Mouse (Mus musculus): ENCODE measurements around the gene Endou. TPM values are rescaled to one million over a fixed set of nuclear protein-coding genes. Genes with fewer than 3 reads are reported as not detected.

The Endou gene
- polyA plus RNA-seq, 1 experiment = not detected

DNA sequence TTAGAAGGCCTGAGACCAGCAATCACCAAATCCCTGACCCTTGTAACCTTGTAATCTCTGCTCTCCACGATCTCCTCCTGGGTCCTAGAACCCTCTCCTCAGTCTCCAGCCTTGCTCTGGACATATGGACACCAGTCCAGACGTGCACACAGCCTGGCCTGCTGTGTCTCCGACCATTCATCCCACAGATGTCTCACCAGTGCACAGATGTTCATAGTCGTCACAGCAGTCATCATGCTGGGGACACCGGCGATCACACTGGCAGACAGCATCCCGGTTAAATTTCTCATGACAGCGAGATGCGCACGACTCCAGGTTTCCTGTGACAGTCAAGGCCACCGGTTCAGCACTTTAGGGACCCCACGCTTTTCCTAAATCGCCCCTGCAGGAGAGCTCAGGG is 4.8 kb downstream of the Endou start:
- Histone ChIP-seq H3K27me3 (ENCODE audit: control insufficient read depth) (peaks cover 11% of the 10 kb centered on the region), H3K4me1 (ENCODE audit: control insufficient read depth) (no peaks in the 10 kb centered on the region), H3K36me3 (ENCODE audit: control insufficient read depth) (no peaks in the 10 kb centered on the region), H3K4me3 (replicated peaks) (no peak overlapping the region), H3K9me3 (ENCODE audit: control insufficient read depth, low read length) (no peaks in the 10 kb centered on the region)
- TF ChIP-seq TAL1 (IDR thresholded peaks at IDR 0.05; ENCODE audit: low read length) = no peak
- TF ChIP-seq GATA1 (IDR thresholded peaks at IDR 0.05; ENCODE audit: low read length) = no peak

DNA sequence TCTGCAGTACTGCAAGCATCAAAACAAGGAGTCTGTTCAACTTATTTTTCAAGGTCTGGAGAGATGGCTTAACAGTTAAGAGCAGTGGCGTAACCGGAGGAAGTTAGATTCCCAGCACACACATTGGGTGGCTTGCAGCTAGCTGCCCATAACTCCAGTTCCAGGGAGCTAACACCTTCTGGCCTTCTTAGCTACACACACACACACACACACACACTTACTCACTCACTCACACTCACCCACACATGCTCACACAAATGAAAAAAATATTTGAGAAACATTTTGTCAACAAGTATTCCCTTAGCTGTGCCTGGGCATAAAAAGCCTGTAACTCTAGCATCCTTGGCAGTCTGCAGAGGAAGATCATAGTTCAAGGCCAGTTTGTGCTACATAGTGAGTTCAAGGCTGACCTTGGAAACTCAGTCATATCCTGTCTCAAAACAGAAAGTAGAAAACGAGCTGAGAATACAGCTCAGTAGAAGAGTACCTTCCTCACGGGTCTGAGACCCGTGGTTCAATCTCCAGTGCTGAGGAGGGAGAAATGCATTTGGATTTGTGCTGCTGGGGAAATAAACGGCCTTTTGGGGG is 5.8 kb downstream of the Endou start:
- TF ChIP-seq TAL1 (IDR thresholded peaks at IDR 0.05; ENCODE audit: low read length) (no peak), GATA1 (IDR thresholded peaks at IDR 0.05; ENCODE audit: low read length) (no peak)
- Histone ChIP-seq H3K27me3 (ENCODE audit: control insufficient read depth) (peaks cover 10% of the 10 kb centered on the region), H3K36me3 (ENCODE audit: control insufficient read depth) (no peaks in the 10 kb centered on the region)

DNA sequence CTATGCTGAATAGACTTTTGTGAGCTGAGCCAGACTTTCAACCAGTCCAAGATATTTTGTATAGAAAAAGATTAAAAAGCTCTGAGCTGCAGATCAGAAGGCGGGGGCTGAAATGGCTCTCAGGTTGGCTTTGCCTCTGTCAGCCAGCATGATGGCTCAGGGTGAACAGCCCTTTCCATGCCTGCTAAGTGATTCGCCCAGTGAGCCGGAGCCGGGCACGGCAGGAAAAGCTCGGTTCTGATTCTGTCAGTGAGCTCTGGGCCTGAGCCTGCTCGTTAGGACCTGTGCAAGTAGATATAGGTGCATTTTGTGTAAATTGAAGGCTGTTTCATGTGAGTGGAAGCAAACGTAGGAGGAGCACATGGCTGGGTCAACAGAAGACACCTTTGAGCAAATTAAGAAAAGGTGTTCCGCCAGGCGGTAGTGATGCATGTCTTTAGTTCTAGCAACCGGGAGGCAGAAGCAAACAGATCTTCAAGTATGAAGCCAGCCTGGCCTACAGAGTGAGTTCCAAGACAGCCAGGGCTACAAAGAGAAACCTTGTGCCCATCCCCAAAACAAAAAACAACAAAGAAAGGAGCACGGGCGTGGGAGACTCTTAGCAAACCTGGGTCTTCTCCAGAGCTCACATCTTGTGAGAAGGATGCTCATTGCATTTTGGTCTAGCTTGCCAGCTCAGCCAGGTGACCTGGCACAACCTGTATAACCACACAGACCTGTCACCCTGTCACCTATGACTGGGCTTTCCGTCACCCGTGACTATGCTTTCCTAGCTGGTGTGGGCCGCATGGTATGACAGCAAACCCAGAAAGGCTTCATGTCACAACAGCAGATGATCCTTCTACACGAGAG is 6.6 kb downstream of the Endou start:
- Histone ChIP-seq H3K4me3 (replicated peaks) (no peak overlapping the region), H3K36me3 (ENCODE audit: control insufficient read depth) (no peaks in the 10 kb centered on the region), H3K4me1 (ENCODE audit: control insufficient read depth) (no peaks in the 10 kb centered on the region), H3K27me3 (ENCODE audit: control insufficient read depth) (peaks cover 5% of the 10 kb centered on the region), H3K9me3 (ENCODE audit: control insufficient read depth, low read length) (no peaks in the 10 kb centered on the region)
- TF ChIP-seq GATA1 (IDR thresholded peaks at IDR 0.05; ENCODE audit: low read length) (no peak), TAL1 (IDR thresholded peaks at IDR 0.05; ENCODE audit: low read length) (no peak)

More for the DNA sequence above, 5.8 kb downstream of the Endou start:
- H3K4me3 ChIP-seq (replicated peaks) = no peak overlapping the region
- H3K9me3 ChIP-seq (ENCODE audit: control insufficient read depth, low read length) = no peaks in the 10 kb centered on the region
- no peaks in the 10 kb centered on the region for H3K4me1 ChIP-seq (ENCODE audit: control insufficient read depth)

DNA sequence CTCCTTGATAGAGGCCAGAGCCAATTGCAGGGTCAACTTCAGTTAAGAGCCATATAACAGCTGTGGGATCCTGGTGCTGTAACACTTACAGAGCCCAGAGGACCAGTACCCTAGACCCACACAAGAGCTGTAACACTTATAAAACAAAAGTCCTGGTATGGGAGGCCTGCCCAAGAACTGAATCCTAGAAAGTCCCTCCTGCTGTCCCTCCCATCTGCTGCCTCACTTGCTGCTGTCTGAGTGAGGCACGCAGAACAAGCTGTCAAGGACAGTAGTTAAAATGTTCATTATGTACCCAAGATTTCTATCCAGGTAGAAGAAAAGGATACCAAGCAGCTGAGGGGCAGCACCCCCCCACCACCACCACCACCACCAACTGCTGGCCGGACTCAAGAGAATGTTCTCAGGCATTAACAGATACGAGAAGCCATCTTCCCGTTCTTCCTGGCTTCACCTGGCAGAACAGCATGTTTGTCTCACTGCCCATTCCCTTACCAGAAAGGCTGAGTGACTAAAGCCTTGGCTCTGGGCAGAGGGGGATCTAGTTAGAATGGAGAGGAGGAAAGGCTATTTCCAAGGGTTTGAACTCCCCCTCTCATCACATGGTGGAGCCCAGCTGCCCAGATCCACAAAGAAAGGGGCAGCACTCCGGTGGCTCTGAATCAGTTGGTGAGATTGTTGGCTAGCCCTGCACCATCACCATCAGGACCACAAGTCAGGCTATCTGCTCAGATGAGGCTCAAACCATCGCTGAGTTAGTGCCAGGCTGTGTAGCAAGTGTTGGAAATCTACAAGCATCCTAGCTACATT is 7.4 kb downstream of the Endou start:
- TF ChIP-seq GATA1 (IDR thresholded peaks at IDR 0.05; ENCODE audit: low read length) (no peak), TAL1 (IDR thresholded peaks at IDR 0.05; ENCODE audit: low read length) (no peak)
- Histone ChIP-seq H3K4me3 (replicated peaks) (no peak overlapping the region), H3K9me3 (ENCODE audit: control insufficient read depth, low read length) (no peaks in the 10 kb centered on the region), H3K27me3 (ENCODE audit: control insufficient read depth) (peaks cover 5% of the 10 kb centered on the region), H3K4me1 (ENCODE audit: control insufficient read depth) (no peaks in the 10 kb centered on the region), H3K36me3 (ENCODE audit: control insufficient read depth) (no peaks in the 10 kb centered on the region)

DNA sequence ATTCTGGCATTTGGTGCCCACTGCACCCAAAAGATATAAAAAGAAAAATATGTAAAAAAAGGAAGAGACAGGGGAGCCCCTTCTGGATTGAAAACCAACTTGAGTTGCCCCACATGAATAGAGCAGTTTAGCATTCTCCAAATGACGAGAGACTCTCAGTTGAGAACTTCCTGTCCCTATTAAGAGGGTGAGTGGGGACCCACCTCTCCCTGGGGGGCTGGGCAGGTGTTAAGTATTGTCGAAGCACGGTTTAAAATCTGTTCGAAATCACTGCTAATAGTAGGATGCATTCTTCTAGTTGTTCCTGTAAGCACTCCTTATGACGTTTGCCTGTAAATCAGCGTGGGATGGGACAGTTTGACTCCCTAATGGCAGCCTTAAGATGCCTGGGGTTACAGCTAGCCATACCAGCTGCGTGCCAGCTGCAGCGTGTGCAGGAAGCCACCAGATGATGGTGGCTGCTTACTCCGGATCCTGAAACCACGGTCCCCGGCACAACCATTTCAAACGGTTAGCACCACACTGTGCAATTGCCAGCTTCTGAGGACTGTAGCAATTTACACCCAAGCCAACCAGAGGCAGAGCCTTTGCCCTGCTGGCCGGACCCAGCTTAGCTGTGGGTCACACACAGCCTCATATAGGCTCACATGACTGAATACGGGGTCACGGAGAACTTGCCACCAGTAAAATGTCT is 10.0 kb downstream of the Endou start:
- no peaks in the 10 kb centered on the region for H3K9me3 ChIP-seq (ENCODE audit: control insufficient read depth, low read length)
- no peaks in the 10 kb centered on the region for H3K36me3 ChIP-seq (ENCODE audit: control insufficient read depth)
- H3K4me3 ChIP-seq (replicated peaks) = no peak overlapping the region
- TF ChIP-seq TAL1 (IDR thresholded peaks at IDR 0.05; ENCODE audit: low read length) (no peak), GATA1 (IDR thresholded peaks at IDR 0.05; ENCODE audit: low read length) (no peak)
- H3K4me1 ChIP-seq (ENCODE audit: control insufficient read depth) = no peaks in the 10 kb centered on the region
- peaks cover 5% of the 10 kb centered on the region; the same call in 1 of the 2 replicates for H3K27me3 ChIP-seq (ENCODE audit: control insufficient read depth)

DNA sequence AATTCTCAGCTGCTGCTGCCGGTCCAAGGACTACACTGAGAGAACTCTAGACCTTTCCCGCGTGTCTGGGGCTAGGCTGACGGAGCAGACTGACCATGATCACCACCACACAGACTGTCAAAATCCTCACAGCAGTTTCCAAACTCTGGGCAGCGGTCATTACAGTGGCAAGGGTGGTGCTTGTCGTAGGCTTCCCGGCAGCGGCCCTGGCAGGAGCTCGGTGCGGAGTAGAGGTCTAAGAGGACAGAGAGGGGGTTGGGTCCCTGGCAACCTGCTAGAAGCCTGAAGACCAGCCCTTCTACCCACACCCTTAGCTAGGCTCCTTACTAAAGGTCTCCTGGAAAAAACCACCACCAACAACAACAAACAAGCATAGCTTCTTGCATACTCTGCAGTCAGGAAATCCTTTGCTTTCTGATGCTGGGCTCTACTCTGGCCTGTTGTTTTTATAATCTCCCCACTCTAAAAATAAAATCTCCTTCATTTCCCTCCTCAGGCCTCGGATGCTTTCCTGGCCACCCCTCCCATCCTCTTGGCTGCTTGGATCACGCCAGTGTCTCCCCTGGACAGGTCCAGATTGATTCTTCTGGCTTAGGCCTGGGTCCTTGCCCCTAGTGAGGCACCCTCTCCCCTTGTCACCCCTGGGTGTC is 11.0 kb downstream of the Endou start:
- H3K36me3 ChIP-seq (ENCODE audit: control insufficient read depth) = no peaks in the 10 kb centered on the region
- no peaks in the 10 kb centered on the region for H3K4me1 ChIP-seq (ENCODE audit: control insufficient read depth)
- no peak for TF ChIP-seq TAL1 (IDR thresholded peaks at IDR 0.05; ENCODE audit: low read length)
- no peak for TF ChIP-seq GATA1 (IDR thresholded peaks at IDR 0.05; ENCODE audit: low read length)
- H3K9me3 ChIP-seq (ENCODE audit: control insufficient read depth, low read length) = no peaks in the 10 kb centered on the region
- no peak overlapping the region for H3K4me3 ChIP-seq (replicated peaks)
- H3K27me3 ChIP-seq (ENCODE audit: control insufficient read depth) = peaks cover 5% of the 10 kb centered on the region; the same call in 1 of the 2 replicates

DNA sequence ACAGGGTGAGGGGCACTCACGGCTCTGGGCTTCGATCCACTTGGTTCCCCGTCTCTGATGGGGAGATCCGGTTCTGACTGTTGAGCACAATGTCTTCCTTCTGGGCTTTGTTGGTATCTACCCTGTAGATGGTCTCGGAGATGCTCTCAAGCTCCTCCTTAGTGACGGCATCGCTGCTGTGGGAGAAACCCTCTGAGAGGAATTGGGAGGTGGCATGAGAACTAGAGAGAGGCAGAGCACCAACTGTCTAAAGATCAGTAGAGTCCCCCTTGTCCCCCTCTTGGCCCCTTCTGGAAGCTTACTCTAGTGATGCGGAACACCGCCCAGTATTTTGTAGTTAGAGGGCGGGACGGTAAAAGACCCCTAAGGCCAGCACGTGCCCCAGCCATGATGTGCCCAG is 11.6 kb downstream of the Endou start:
- TF ChIP-seq GATA1 (IDR thresholded peaks at IDR 0.05; ENCODE audit: low read length) (no peak), TAL1 (IDR thresholded peaks at IDR 0.05; ENCODE audit: low read length) (no peak)
- Histone ChIP-seq H3K9me3 (ENCODE audit: control insufficient read depth, low read length) (no peaks in the 10 kb centered on the region), H3K27me3 (ENCODE audit: control insufficient read depth) (peaks cover 5% of the 10 kb centered on the region; the same call in 1 of the 2 replicates), H3K4me1 (ENCODE audit: control insufficient read depth) (no peaks in the 10 kb centered on the region), H3K4me3 (replicated peaks) (no peak overlapping the region), H3K36me3 (ENCODE audit: control insufficient read depth) (no peaks in the 10 kb centered on the region)

DNA sequence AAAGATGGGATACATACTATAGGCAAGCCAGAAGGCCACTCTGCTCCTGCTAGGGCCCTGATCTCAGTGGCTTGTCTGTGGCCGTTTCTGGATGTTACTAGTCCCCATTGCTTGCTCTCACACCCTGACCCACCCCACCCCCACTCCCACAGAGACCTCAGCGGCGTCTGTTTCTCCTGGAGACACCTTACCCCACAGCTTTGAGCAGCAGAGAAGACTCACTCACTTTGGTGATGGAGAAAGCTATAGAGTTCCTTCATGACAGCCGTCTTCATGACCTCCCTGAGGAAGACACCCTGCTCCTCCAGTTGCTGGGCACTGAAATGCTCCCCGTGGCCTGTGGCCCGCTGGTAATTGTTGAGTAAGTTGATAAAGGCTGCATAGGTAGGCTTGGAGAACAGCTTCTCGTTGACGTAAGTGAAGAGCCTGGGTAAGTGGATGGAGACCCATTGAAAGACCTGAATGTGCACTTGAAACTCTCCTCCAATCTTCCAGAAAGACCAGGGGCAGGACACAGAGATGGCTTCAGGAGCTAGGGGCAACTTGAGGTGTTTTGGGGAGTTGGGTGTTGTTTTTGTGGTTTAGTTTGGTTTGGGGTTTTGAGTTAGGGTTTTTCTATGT is 12.5 kb downstream of the Endou start:
- H3K36me3 ChIP-seq (ENCODE audit: control insufficient read depth) = no peaks in the 10 kb centered on the region
- H3K4me3 ChIP-seq (replicated peaks) = no peak overlapping the region
- no peaks in the 10 kb centered on the region for H3K9me3 ChIP-seq (ENCODE audit: control insufficient read depth, low read length)
- no peaks in the 10 kb centered on the region for H3K4me1 ChIP-seq (ENCODE audit: control insufficient read depth)
- H3K27me3 ChIP-seq (ENCODE audit: control insufficient read depth) = peaks cover 5% of the 10 kb centered on the region; the same call in 1 of the 2 replicates
- TF ChIP-seq GATA1 (IDR thresholded peaks at IDR 0.05; ENCODE audit: low read length) (no peak), TAL1 (IDR thresholded peaks at IDR 0.05; ENCODE audit: low read length) (no peak)
